12 mouse cellular contexts compared by ENCODE assay signal in the genomic region with DNA sequence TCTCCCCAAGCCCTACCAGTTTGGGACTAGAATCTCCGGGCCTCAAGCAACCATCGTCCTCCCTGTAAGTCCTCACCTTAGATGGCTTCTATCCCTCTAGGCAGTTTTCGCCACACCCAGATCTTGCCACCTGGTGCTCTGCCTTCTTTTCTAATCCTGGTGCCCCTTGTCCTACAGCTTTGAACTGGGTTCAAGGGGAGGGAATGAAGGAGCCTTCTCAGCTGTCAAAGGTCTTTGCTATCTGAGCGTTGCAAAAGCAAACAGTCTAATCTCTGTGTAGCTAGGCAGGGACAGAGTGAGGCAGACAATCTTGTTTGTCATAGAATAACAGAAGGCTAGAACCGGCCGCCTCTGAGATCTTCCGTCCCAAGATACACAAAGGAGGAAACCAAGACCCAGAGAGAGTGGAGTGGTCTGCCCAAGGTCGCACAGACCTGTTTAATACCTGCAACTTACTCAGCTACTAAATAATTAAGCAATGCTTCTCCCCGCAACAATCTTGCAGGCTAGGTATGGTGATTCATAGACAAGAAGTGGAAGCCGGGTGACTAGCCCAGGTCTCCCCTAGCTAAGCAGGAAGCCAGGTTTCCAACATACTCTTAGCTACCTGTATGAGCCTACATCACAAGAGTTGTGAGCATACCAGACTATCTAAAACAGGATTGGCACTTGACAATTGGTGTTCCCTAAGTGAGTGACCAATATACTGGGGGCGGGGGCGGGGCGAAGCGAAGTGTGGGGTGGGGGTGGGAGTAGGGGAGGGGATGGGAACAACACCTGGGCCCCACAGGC. TPM values are rescaled to one million over a fixed set of nuclear protein-coding genes. Genes with fewer than 3 reads are reported as not detected.
A peak's percentile ranks its signal among the peaks of the same experiment; 100 is the strongest.
DNase-seq lines count a peak whose midpoint lies in the region; ATAC-seq and TF ChIP-seq lines count a peak whose summit lies in the region.
"Had no signal": no experiment of that assay in that cellular context is flagged by ENCODE, and none has a peak within 500 bp of the region (broad histone marks: within the 10 kb centered on the region; RNA-seq: fewer than 3 reads in every experiment).

Gene 9130230L23Rik, minus strand, starts transcription at position 152 of the 792 bp plus-strand sequence.

- H3K9ac ChIP-seq in embryonic facial prominence, embryonic 14.5 days (ENCODE audit: low read depth, low read length), result no peak within 1 kb of the TSS
- no peak within 1 kb of the TSS for H3K9ac ChIP-seq in liver, embryonic 11.5 days (ENCODE audit: low read depth, low read length)
- H3K9ac ChIP-seq in intestine, embryonic 16.5 days (ENCODE audit: low read depth, low read length), result peak within 1 kb of the TSS; percentile 57

- no peak within 1 kb of the TSS for H3K4me2 ChIP-seq in embryonic facial prominence, embryonic 14.5 days (ENCODE audit: low read depth, low read length)
- peak within 1 kb of the TSS; percentile 31 for H3K4me2 ChIP-seq in liver, embryonic 11.5 days
- peak within 1 kb of the TSS; percentile 33 for H3K4me2 ChIP-seq in intestine, embryonic 16.5 days (ENCODE audit: low read depth, low read length)

- peak; percentile 44; the same call in 1 of the 2 replicates for TF ChIP-seq POLR2A in small intestine, adult 2 months (IDR thresholded peaks at IDR 0.05; ENCODE audit: low read depth, low read length)

- peak; percentile 33 for DNase-seq in embryonic facial prominence, embryonic 14.5 days (ENCODE audit: low spot score)
- no peak for DNase-seq in embryonic facial prominence, embryonic 10.5 days (ENCODE audit: low spot score)
- no peak for DNase-seq in liver, embryonic 11.5 days (ENCODE audit: low spot score)
- DNase-seq in liver, result no peak
- DNase-seq in adrenal gland, adult (ENCODE audit: inconsistent age in 2 of 2, low spot score in 1 of 2), result no peak
- no peak for DNase-seq in thymus, postnatal 10 days (ENCODE audit: low spot score in 2 of 2)
- DNase-seq: heart, postnatal 36 days; kidney, postnatal 10 days; thymus, postnatal 14 days had no signal

- H3K27me3 ChIP-seq in embryonic facial prominence, embryonic 14.5 days (replicated peaks; ENCODE audit: control insufficient read depth, insufficient read depth, low read length), result no peaks in the 10 kb centered on the region
- no peaks in the 10 kb centered on the region for H3K27me3 ChIP-seq in embryonic facial prominence, embryonic 10.5 days (replicated peaks; ENCODE audit: low read depth, poor library complexity, severe bottlenecking)
- H3K27me3 ChIP-seq in liver, embryonic 11.5 days (replicated peaks; ENCODE audit: control insufficient read depth, insufficient read depth, low read length), result no peaks in the 10 kb centered on the region
- no peaks in the 10 kb centered on the region for H3K27me3 ChIP-seq in intestine, embryonic 16.5 days (replicated peaks; ENCODE audit: control insufficient read depth, insufficient read depth, low read length)
- H3K27me3 ChIP-seq in small intestine, adult 2 months (ENCODE audit: control insufficient read depth, insufficient read depth, low read length), result no peaks in the 10 kb centered on the region

- peak; percentile 56 for ATAC-seq in embryonic facial prominence, embryonic 14.5 days (ENCODE audit: low read depth)
- ATAC-seq in liver, embryonic 11.5 days (replicated peaks; ENCODE audit: low FRiP score), result 0 out of 2 replicates have a peak, but pooled peaks have one; percentile 20
- peak; percentile 95 for ATAC-seq in intestine, embryonic 16.5 days

- no peaks in the 10 kb centered on the region for H3K36me3 ChIP-seq in embryonic facial prominence, embryonic 14.5 days (ENCODE audit: control insufficient read depth, insufficient read depth, low read length)
- no peaks in the 10 kb centered on the region for H3K36me3 ChIP-seq in embryonic facial prominence, embryonic 10.5 days (replicated peaks)
- no peaks in the 10 kb centered on the region for H3K36me3 ChIP-seq in liver, embryonic 11.5 days (ENCODE audit: control insufficient read depth, insufficient read depth, low read length)
- no peaks in the 10 kb centered on the region for H3K36me3 ChIP-seq in intestine, embryonic 16.5 days (ENCODE audit: control insufficient read depth, insufficient read depth, low read length)
- H3K36me3 ChIP-seq in small intestine, adult 2 months (ENCODE audit: control insufficient read depth, insufficient read depth, low read length), result peaks cover 1% of the 10 kb centered on the region; the same call in 1 of the 2 replicates

- no peaks in the 10 kb centered on the region for H3K9me3 ChIP-seq in embryonic facial prominence, embryonic 14.5 days (ENCODE audit: control insufficient read depth, low read length)
- no peaks in the 10 kb centered on the region for H3K9me3 ChIP-seq in embryonic facial prominence, embryonic 10.5 days
- no peaks in the 10 kb centered on the region for H3K9me3 ChIP-seq in liver, embryonic 11.5 days (ENCODE audit: control insufficient read depth, low read length)
- no peaks in the 10 kb centered on the region for H3K9me3 ChIP-seq in intestine, embryonic 16.5 days (ENCODE audit: control insufficient read depth, low read length)

- no peaks in the 10 kb centered on the region for H3K4me1 ChIP-seq in embryonic facial prominence, embryonic 14.5 days (ENCODE audit: control insufficient read depth, insufficient read depth, low read length)
- peaks cover 18% of the 10 kb centered on the region for H3K4me1 ChIP-seq in embryonic facial prominence, embryonic 10.5 days
- H3K4me1 ChIP-seq in liver, embryonic 11.5 days (replicated peaks; ENCODE audit: control insufficient read depth, insufficient read depth, low read length), result peaks cover 8% of the 10 kb centered on the region
- H3K4me1 ChIP-seq in intestine, embryonic 16.5 days (ENCODE audit: control insufficient read depth, insufficient read depth, low read length), result peaks cover 13% of the 10 kb centered on the region
- H3K4me1 ChIP-seq in small intestine, adult 2 months (ENCODE audit: control insufficient read depth, insufficient read depth, insufficient read length, low read length), result peaks cover 16% of the 10 kb centered on the region; the same call in 1 of the 2 replicates

- TF ChIP-seq CTCF in small intestine, adult 2 months (IDR thresholded peaks at IDR 0.05; ENCODE audit: extremely low read depth, insufficient read length, insufficient replicate concordance, low read depth, low read length), result no peak

- WGBS in embryonic facial prominence, embryonic 14.5 days, result 62% methylated on average over 14 of the region's 14 CpGs
- 68% methylated on average over 14 of the region's 14 CpGs for WGBS in embryonic facial prominence, embryonic 10.5 days
- 51% methylated on average over 14 of the region's 14 CpGs for WGBS in liver, embryonic 11.5 days
- 46% methylated on average over 14 of the region's 14 CpGs for WGBS in intestine, embryonic 16.5 days
- 26% methylated on average over 14 of the region's 14 CpGs for WGBS in small intestine, adult 2 months

- H3K27ac ChIP-seq in embryonic facial prominence, embryonic 14.5 days (replicated peaks; ENCODE audit: low read depth, low read length), result no peak within 1 kb of the TSS; the same call in 1 of the 2 replicates
- no peak within 1 kb of the TSS for H3K27ac ChIP-seq in embryonic facial prominence, embryonic 10.5 days (replicated peaks)
- no peak within 1 kb of the TSS for H3K27ac ChIP-seq in liver, embryonic 11.5 days (ENCODE audit: low read depth, low read length)
- peak within 1 kb of the TSS; percentile 91 for H3K27ac ChIP-seq in intestine, embryonic 16.5 days (ENCODE audit: low read length)
- peak within 1 kb of the TSS; percentile 99 for H3K27ac ChIP-seq in small intestine, adult 2 months (ENCODE audit: insufficient read depth, low read depth, low read length)
- H3K27ac ChIP-seq: left cerebral cortex, adult 2 months had no signal

- no peak within 1 kb of the TSS for H3K4me3 ChIP-seq in embryonic facial prominence, embryonic 14.5 days (ENCODE audit: low read depth, low read length)
- no peak within 1 kb of the TSS for H3K4me3 ChIP-seq in embryonic facial prominence, embryonic 10.5 days
- no peak within 1 kb of the TSS for H3K4me3 ChIP-seq in liver, embryonic 11.5 days (ENCODE audit: low read depth, low read length)
- H3K4me3 ChIP-seq in intestine, embryonic 16.5 days (ENCODE audit: low read length), result peak within 1 kb of the TSS; percentile 22; the same call in 1 of the 2 replicates
- peak within 1 kb of the TSS; percentile 60 for H3K4me3 ChIP-seq in small intestine, adult 2 months (ENCODE audit: low read depth, low read length)
- H3K4me3 ChIP-seq: left cerebral cortex, adult 2 months had no signal

RNA-seq across cellular contexts. Expression of gene 9130230L23Rik, which starts in this region (rescaled TPM):
- polyA plus RNA-seq in embryonic facial prominence, embryonic 14.5 days (2014; fragmentation: Nextera tagmentation; extraction: Ambion mirVana), result 0.20 and 0.45 TPM in 2 replicates
- polyA plus RNA-seq in embryonic facial prominence, embryonic 10.5 days (2016; fragmentation: Nextera tagmentation; extraction: Ambion mirVana), result not detected in 2 replicates
- not detected in 2 replicates for polyA plus RNA-seq in liver, embryonic 11.5 days (2014; fragmentation: Nextera tagmentation; extraction: Ambion mirVana)
- 2.0 and 2.5 TPM in 2 replicates for polyA plus RNA-seq in intestine, embryonic 16.5 days (2015; fragmentation: Nextera tagmentation; extraction: Ambion mirVana)
- polyA plus RNA-seq in small intestine, adult 2 months (2012; rRNA removed), result 4.7 and 10.9 TPM in 2 replicates

Comparison
In these comparisons a context has a peak if more than half of its experiments do, and no peak if none do; other contexts are left out.
1. Peak in DNase-seq and ATAC-seq in embryonic facial prominence, embryonic 14.5 days; RNA of the gene not detected or under 1 TPM.
2. Peak in ATAC-seq and H3K4me2 ChIP-seq in liver, embryonic 11.5 days; RNA of the gene not detected or under 1 TPM.
3. ATAC-seq: peak in every context shown above with its lines; median percentile 95 in intestine, embryonic 16.5 days; 56 in embryonic facial prominence, embryonic 14.5 days; 20 in liver, embryonic 11.5 days.
4. H3K27ac ChIP-seq: peak in intestine, embryonic 16.5 days (single experiment) and small intestine, adult 2 months (single experiment); none in embryonic facial prominence, embryonic 14.5 days (single experiment), embryonic facial prominence, embryonic 10.5 days (single experiment) and liver, embryonic 11.5 days (single experiment).
5. H3K4me3 ChIP-seq: peak in intestine, embryonic 16.5 days (single experiment) and small intestine, adult 2 months (single experiment); none in embryonic facial prominence, embryonic 14.5 days (single experiment), embryonic facial prominence, embryonic 10.5 days (single experiment) and liver, embryonic 11.5 days (single experiment).